Mouse (Mus musculus) hindbrain, embryonic 14.5 days (tissue): Measurements from ENCODE around the gene Rps27. TPM values are rescaled to one million over a fixed set of nuclear protein-coding genes. Genes with fewer than 3 reads are reported as not detected.
"Not testable (repeated sequence)": the region's sequence is repeated elsewhere in the genome, so short reads cannot be mapped to it uniquely, and the experiment has no call there.

Experiments used
- ATAC-seq: fragments of 200-750 bp; cut with Nextera tagmentation; 2 replicates; pipeline ENCODE4 v1.8.0; 2017; ENCODE audit warnings: moderate number of reproducible peaks, mild to moderate bottlenecking, moderate TSS enrichment, moderate library complexity; ENCODE audit not compliant: low FRiP score
- DNase-seq: peaks from one replicate; pipeline ENCODE4 v3.0.0-alpha.2; 2015; ENCODE audit warnings: low spot score
- H3K27ac ChIP-seq: fragments of 300-500 bp; sonication (generic); 2 replicates; pipeline ENCODE4 v1.5.1; 2014; ENCODE audit warnings: mild to moderate bottlenecking, moderate library complexity
- H3K27me3 ChIP-seq: fragments of 300-500 bp; sonication (generic); 2 replicates; pipeline ENCODE4 v1.6.1; 2014; ENCODE audit warnings: mild to moderate bottlenecking, low read length, mixed read lengths; ENCODE audit not compliant: control insufficient read depth, insufficient read depth
- H3K36me3 ChIP-seq: fragments of 300-500 bp; sonication (generic); replicated peaks from 2 replicates; pipeline ENCODE4 v1.6.1; 2014; ENCODE audit not compliant: control insufficient read depth, insufficient read depth
- H3K4me1 ChIP-seq: fragments of 300-500 bp; sonication (generic); replicated peaks from 2 replicates; pipeline ENCODE4 v1.6.1; 2014; ENCODE audit warnings: antibody characterized with exemption, low read length, mixed read lengths; ENCODE audit not compliant: control insufficient read depth, insufficient read depth
- H3K4me2 ChIP-seq: fragments of 300-500 bp; sonication (generic); replicated peaks from 2 replicates; pipeline ENCODE4 v1.6.1; 2014; ENCODE audit warnings: mild to moderate bottlenecking, moderate library complexity
- H3K4me3 ChIP-seq: fragments of 300-500 bp; sonication (generic); replicated peaks from 2 replicates; pipeline ENCODE4 v1.5.1; 2014; ENCODE audit warnings: mild to moderate bottlenecking, low read length
- H3K9ac ChIP-seq: fragments of 300-500 bp; sonication (generic); 2 replicates; pipeline ENCODE4 v1.6.1; 2014
- H3K9me3 ChIP-seq: fragments of 300-500 bp; sonication (generic); 2 replicates; pipeline ENCODE4 v1.6.1; 2016; ENCODE audit warnings: low read length; ENCODE audit not compliant: control insufficient read depth
- WGBS: fragments of 180-500 bp; shearing (Covaris S2); extraction: QIAGEN DNeasy Blood & Tissue Kit; methylation state at CpG from one replicate; pipeline ENCODE4 v1.1.7; 2014; 5-methylcytosine and 5-hydroxymethylcytosine counted together
- polyA plus RNA-seq: library from polyadenylated mRNA; unstranded; fragments of >200 nt; fragmentation: Nextera tagmentation; extraction: Ambion mirVana; gene quantifications from 2 replicates; pipeline ENCODE4 v1.2.1, GENCODE M21; 2014

The Rps27 gene
- polyA plus RNA-seq, 1 experiment from 2014 or later: 1,154 TPM

GRCm38 (mm10) chr3:90252659-90253058, 39.2 kb upstream of the Rps27 start:
- H3K9me3 ChIP-seq, H3K9ac ChIP-seq, H3K4me2 ChIP-seq, H3K4me3 ChIP-seq, H3K27ac ChIP-seq, ATAC-seq, H3K27me3 ChIP-seq, DNase-seq: not testable (repeated sequence)
- peaks cover 27% of the 10 kb centered on the region for H3K36me3 ChIP-seq
- H3K4me1 ChIP-seq: peaks cover 23% of the 10 kb centered on the region
- WGBS: 84% methylated on average over 2 of the region's 2 CpGs

GRCm38 (mm10) chr3:90251731-90252226, 38.3 kb upstream of the Rps27 start:
- Histone ChIP-seq H3K4me1 (peaks cover 26% of the 10 kb centered on the region), H3K36me3 (peaks cover 20% of the 10 kb centered on the region)
- H3K4me3 ChIP-seq, H3K4me2 ChIP-seq, H3K9me3 ChIP-seq, H3K27me3 ChIP-seq, H3K27ac ChIP-seq, H3K9ac ChIP-seq, DNase-seq, ATAC-seq: not testable (repeated sequence)
- WGBS: 98% methylated on average over 8 of the region's 12 CpGs

- Histone ChIP-seq H3K4me1 (peaks cover 21% of the 10 kb centered on the region), H3K9ac (no peak overlapping the region), H3K4me2 (no peak overlapping the region), H3K9me3 (no peaks in the 10 kb centered on the region), H3K36me3 (peaks cover 20% of the 10 kb centered on the region), H3K27ac (no peak overlapping the region), H3K4me3 (no peak overlapping the region), H3K27me3 (no peaks in the 10 kb centered on the region)
- WGBS: 92% methylated on average over 6 of the region's 6 CpGs
- ATAC-seq (no peak), DNase-seq (no peak)
Measured at GRCm38 (mm10) chr3:90250791-90251190, 37.3 kb upstream of the Rps27 start.

- H3K9ac ChIP-seq: peak overlapping the region; percentile 73
- H3K27ac ChIP-seq: peak overlapping the region; percentile 70
- no peaks in the 10 kb centered on the region for H3K9me3 ChIP-seq
- H3K4me1 ChIP-seq: peaks cover 10% of the 10 kb centered on the region
- H3K4me2 ChIP-seq: peak overlapping the region; percentile 68
- peak overlapping the region; percentile 57 for H3K4me3 ChIP-seq
- H3K27me3 ChIP-seq: no peaks in the 10 kb centered on the region
- H3K36me3 ChIP-seq: peaks cover 20% of the 10 kb centered on the region
- no peak for ATAC-seq
- no peak for DNase-seq
- 4% methylated on average over 10 of the region's 10 CpGs for WGBS
Measured at GRCm38 (mm10) chr3:90248746-90249100, 35.3 kb upstream of the Rps27 start.

- WGBS: 0% methylated on average over 40 of the region's 44 CpGs
- DNase-seq (peak; percentile 95), ATAC-seq (peak; percentile 94)
- Histone ChIP-seq H3K36me3 (peaks cover 20% of the 10 kb centered on the region), H3K27ac (peak within 1 kb of the TSS; percentile 83), H3K9me3 (no peaks in the 10 kb centered on the region), H3K4me1 (peaks cover 16% of the 10 kb centered on the region), H3K9ac (peak within 1 kb of the TSS; percentile 73), H3K27me3 (no peaks in the 10 kb centered on the region), H3K4me3 (peak within 1 kb of the TSS; percentile 57), H3K4me2 (peak within 1 kb of the TSS; percentile 68)
Measured at GRCm38 (mm10) chr3:90247960-90248745, 34.7 kb upstream of the Rps27 start, which contains the start of gene Slc39a1. Gene Slc39a1 (plus strand): TSS chr3:90248172.

GRCm38 (mm10) chr3:90247630-90247959, 34.1 kb upstream of the Rps27 start:
- Histone ChIP-seq H3K9ac (peak overlapping the region; percentile 73), H3K4me3 (peak overlapping the region; percentile 57), H3K9me3 (no peaks in the 10 kb centered on the region), H3K36me3 (peaks cover 20% of the 10 kb centered on the region), H3K27me3 (no peaks in the 10 kb centered on the region), H3K4me1 (peaks cover 21% of the 10 kb centered on the region), H3K27ac (peak overlapping the region; percentile 83), H3K4me2 (peak overlapping the region; percentile 68)
- ATAC-seq: peak; percentile 3; the same call in 1 of the 2 replicates
- WGBS: under 1% methylated on average over 3 of the region's 3 CpGs
- DNase-seq: no peak

- peaks cover 5% of the 10 kb centered on the region; the same call in 1 of the 2 replicates for H3K36me3 ChIP-seq
- H3K9me3 ChIP-seq: no peaks in the 10 kb centered on the region
- H3K4me2 ChIP-seq: no peak overlapping the region
- DNase-seq (no peak), ATAC-seq (no peak)
- peaks cover 23% of the 10 kb centered on the region for H3K4me1 ChIP-seq
- H3K27me3 ChIP-seq: no peaks in the 10 kb centered on the region
- 73% methylated on average over 2 of the region's 2 CpGs for WGBS
- H3K4me3 ChIP-seq: no peak overlapping the region
- no peak overlapping the region for H3K9ac ChIP-seq
- no peak overlapping the region for H3K27ac ChIP-seq
Measured at GRCm38 (mm10) chr3:90245406-90245805, 32.0 kb upstream of the Rps27 start.

GRCm38 (mm10) chr3:90242984-90243775, 29.7 kb upstream of the Rps27 start, which contains the start of gene Creb3l4:
Gene Creb3l4 (minus strand): TSS chr3:90243512.
- Histone ChIP-seq H3K4me1 (peaks cover 17% of the 10 kb centered on the region), H3K4me3 (peak within 1 kb of the TSS; percentile 31), H3K9ac (peak within 1 kb of the TSS; percentile 35; the same call in 1 of the 2 replicates), H3K27me3 (no peaks in the 10 kb centered on the region), H3K4me2 (peak within 1 kb of the TSS; percentile 73), H3K9me3 (no peaks in the 10 kb centered on the region), H3K27ac (no peak within 1 kb of the TSS; the same call in 1 of the 2 replicates), H3K36me3 (no peaks in the 10 kb centered on the region)
- WGBS: 2% methylated on average over 19 of the region's 19 CpGs
- DNase-seq (peak; percentile 70), ATAC-seq (peak; percentile 58; the same call in 1 of the 2 replicates)
